In genomic region chr19:7160151-7160906, GRCm38 (mm10) we compare ENCODE assay signal across 8 mouse cellular contexts. TPM values are rescaled to one million over a fixed set of nuclear protein-coding genes. Genes with fewer than 3 reads are reported as not detected.
DNase-seq lines count a peak whose midpoint lies in the region; ATAC-seq and TF ChIP-seq lines count a peak whose summit lies in the region.

No protein-coding gene starts in this region.

- no peak overlapping the region for H3K4me3 ChIP-seq in heart, embryonic 13.5 days
- peak overlapping the region; percentile 11 for H3K4me3 ChIP-seq in forebrain, embryonic 12.5 days (replicated peaks)
- no peak overlapping the region for H3K4me3 ChIP-seq in kidney, postnatal 0 days (replicated peaks; ENCODE audit: low read depth, low read length)
- H3K4me3 ChIP-seq in midbrain, embryonic 10.5 days: peak overlapping the region; percentile 39

- H3K9me3 ChIP-seq in heart, embryonic 13.5 days: no peaks in the 10 kb centered on the region
- H3K9me3 ChIP-seq in forebrain, embryonic 12.5 days: no peaks in the 10 kb centered on the region
- H3K9me3 ChIP-seq in kidney, postnatal 0 days (replicated peaks; ENCODE audit: low read length): no peaks in the 10 kb centered on the region
- H3K9me3 ChIP-seq in midbrain, embryonic 10.5 days (replicated peaks): no peaks in the 10 kb centered on the region

- no peak for ATAC-seq in heart, embryonic 13.5 days (ENCODE audit: extremely low read depth, insufficient number of reproducible peaks, low FRiP score, low TSS enrichment)
- ATAC-seq in forebrain, embryonic 12.5 days (ENCODE audit: low FRiP score): peak; percentile 86
- no peak for ATAC-seq in kidney, postnatal 0 days (replicated peaks; ENCODE audit: low FRiP score, low read depth)

- H3K36me3 ChIP-seq in heart, embryonic 13.5 days: no peaks in the 10 kb centered on the region
- H3K36me3 ChIP-seq in forebrain, embryonic 12.5 days (replicated peaks): no peaks in the 10 kb centered on the region
- no peaks in the 10 kb centered on the region for H3K36me3 ChIP-seq in kidney, postnatal 0 days (ENCODE audit: insufficient read depth, low read length)
- H3K36me3 ChIP-seq in midbrain, embryonic 10.5 days: no peaks in the 10 kb centered on the region

- WGBS in heart, embryonic 13.5 days: 4% methylated on average over 14 of the region's 14 CpGs
- 5% methylated on average over 14 of the region's 14 CpGs for WGBS in forebrain, embryonic 12.5 days
- 13% methylated on average over 14 of the region's 14 CpGs for WGBS in kidney, postnatal 0 days
- WGBS in midbrain, embryonic 10.5 days: 5% methylated on average over 13 of the region's 14 CpGs

- H3K27ac ChIP-seq in heart, embryonic 13.5 days (replicated peaks): no peak overlapping the region
- peak overlapping the region; percentile 75 for H3K27ac ChIP-seq in forebrain, embryonic 12.5 days
- no peak overlapping the region for H3K27ac ChIP-seq in kidney, postnatal 0 days
- H3K27ac ChIP-seq in midbrain, embryonic 10.5 days (replicated peaks): peak overlapping the region; percentile 84

- peak; percentile 80 for TF ChIP-seq CTCF in kidney, postnatal 0 days (IDR thresholded peaks at IDR 0.05; ENCODE audit: low read depth)

- H3K4me1 ChIP-seq in heart, embryonic 13.5 days: peaks cover 48% of the 10 kb centered on the region
- H3K4me1 ChIP-seq in forebrain, embryonic 12.5 days: peaks cover 64% of the 10 kb centered on the region
- peaks cover 24% of the 10 kb centered on the region for H3K4me1 ChIP-seq in kidney, postnatal 0 days (replicated peaks; ENCODE audit: insufficient read depth, low read length)
- peaks cover 89% of the 10 kb centered on the region for H3K4me1 ChIP-seq in midbrain, embryonic 10.5 days

- H3K27me3 ChIP-seq in heart, embryonic 13.5 days (replicated peaks): peaks cover 74% of the 10 kb centered on the region
- peaks cover 77% of the 10 kb centered on the region for H3K27me3 ChIP-seq in forebrain, embryonic 12.5 days
- no peaks in the 10 kb centered on the region; the same call in 1 of the 2 replicates for H3K27me3 ChIP-seq in kidney, postnatal 0 days (ENCODE audit: insufficient read depth, low read length)
- peaks cover 96% of the 10 kb centered on the region for H3K27me3 ChIP-seq in midbrain, embryonic 10.5 days (ENCODE audit: low read depth, poor library complexity, severe bottlenecking)

- H3K9ac ChIP-seq in heart, embryonic 13.5 days: peak overlapping the region; percentile 63
- peak overlapping the region; percentile 54 for H3K9ac ChIP-seq in forebrain, embryonic 12.5 days
- no peak overlapping the region for H3K9ac ChIP-seq in kidney, postnatal 0 days (ENCODE audit: low read depth, low read length)

- DNase-seq in heart, adult 8-10 months (ENCODE audit: low spot score): no peak
- peak; percentile 68 for DNase-seq in NIH3T3 (ENCODE audit: low read depth)
- peak; percentile 79 for DNase-seq in kidney, postnatal 0 days (ENCODE audit: low spot score)
- DNase-seq in midbrain, embryonic 10.5 days (ENCODE audit: low spot score): peak; percentile 80
- peak; percentile 73 for DNase-seq in thymus, postnatal 4 days
- no peak for DNase-seq in yolk sac, embryonic 10.5 days (ENCODE audit: low spot score)

- peak overlapping the region; percentile 48 for H3K4me2 ChIP-seq in heart, embryonic 13.5 days
- peak overlapping the region; percentile 41 for H3K4me2 ChIP-seq in forebrain, embryonic 12.5 days
- peak overlapping the region; percentile 13; the same call in 1 of the 2 replicates for H3K4me2 ChIP-seq in kidney, postnatal 0 days (ENCODE audit: low read length)

RNA-seq across cellular contexts. Expression of gene Otub1, which starts 45.8 kb away (rescaled TPM):
- polyA plus RNA-seq in heart, embryonic 13.5 days (2015; fragmentation: Nextera tagmentation; extraction: Ambion mirVana): 147 and 160 TPM in 2 replicates
- 10 to 100 TPM; 62.2 to 71.6 (median 68.0) TPM for total RNA-seq in heart, adult 8-10 months (2022)
- 220 and 238 TPM in 2 replicates for polyA plus RNA-seq in forebrain, embryonic 12.5 days (2016; fragmentation: Nextera tagmentation; extraction: Ambion mirVana)
- 197 and 209 TPM in 2 replicates for polyA plus RNA-seq in kidney, postnatal 0 days (2015; fragmentation: Nextera tagmentation; extraction: Ambion mirVana)
- polyA plus RNA-seq in midbrain, embryonic 10.5 days (2016; fragmentation: Nextera tagmentation; extraction: Ambion mirVana): 274 and 293 TPM in 2 replicates

RNA-seq across cellular contexts. Expression of gene Flrt1, which starts 54.8 kb away (rescaled TPM):
- 1.1 and 1.4 TPM in 2 replicates for polyA plus RNA-seq in heart, embryonic 13.5 days (2015; fragmentation: Nextera tagmentation; extraction: Ambion mirVana)
- 1 to 10 TPM in 3 of 4 experiments, under 1 TPM in 1; 0.92 to 2.0 (median 1.4) TPM for total RNA-seq in heart, adult 8-10 months (2022)
- 7.3 and 8.0 TPM in 2 replicates for polyA plus RNA-seq in forebrain, embryonic 12.5 days (2016; fragmentation: Nextera tagmentation; extraction: Ambion mirVana)
- polyA plus RNA-seq in kidney, postnatal 0 days (2015; fragmentation: Nextera tagmentation; extraction: Ambion mirVana): 4.8 and 5.1 TPM in 2 replicates
- polyA plus RNA-seq in midbrain, embryonic 10.5 days (2016; fragmentation: Nextera tagmentation; extraction: Ambion mirVana): 6.0 and 7.5 TPM in 2 replicates

RNA-seq across cellular contexts. Expression of gene Cox8a, which starts 57.1 kb away (rescaled TPM):
- 1,676 and 1,958 TPM in 2 replicates for polyA plus RNA-seq in heart, embryonic 13.5 days (2015; fragmentation: Nextera tagmentation; extraction: Ambion mirVana)
- total RNA-seq in heart, adult 8-10 months (2022): 100 to 1,000 TPM; 406 to 459 (median 432) TPM
- 781 and 789 TPM in 2 replicates for polyA plus RNA-seq in forebrain, embryonic 12.5 days (2016; fragmentation: Nextera tagmentation; extraction: Ambion mirVana)
- 2,325 and 2,471 TPM in 2 replicates for polyA plus RNA-seq in kidney, postnatal 0 days (2015; fragmentation: Nextera tagmentation; extraction: Ambion mirVana)
- polyA plus RNA-seq in midbrain, embryonic 10.5 days (2016; fragmentation: Nextera tagmentation; extraction: Ambion mirVana): 895 and 900 TPM in 2 replicates

Comparison
In these comparisons a context has a peak if more than half of its experiments do, and no peak if none do; other contexts are left out.
1. H3K27ac ChIP-seq: peak in forebrain, embryonic 12.5 days (single experiment) and midbrain, embryonic 10.5 days (single experiment); none in heart, embryonic 13.5 days (single experiment) and kidney, postnatal 0 days (single experiment).
2. H3K4me3 ChIP-seq: peak in forebrain, embryonic 12.5 days (single experiment) and midbrain, embryonic 10.5 days (single experiment); none in heart, embryonic 13.5 days (single experiment) and kidney, postnatal 0 days (single experiment).
3. DNase-seq: peak in NIH3T3 (single experiment), kidney, postnatal 0 days (single experiment), midbrain, embryonic 10.5 days (single experiment) and thymus, postnatal 4 days (single experiment); none in heart, adult 8-10 months (single experiment) and yolk sac, embryonic 10.5 days (single experiment).
4. Peak in every context shown above with its lines, with median percentiles within 50 percentile points of each other: H3K4me2 ChIP-seq.